Mouse (Mus musculus) stomach, embryonic 15.5 days (tissue): ENCODE measurements around the gene Hmces. TPM values are rescaled to one million over a fixed set of nuclear protein-coding genes. Genes with fewer than 3 reads are reported as not detected.
"Not testable (repeated sequence)": the region's sequence is repeated elsewhere in the genome, so short reads cannot be mapped to it uniquely, and the experiment has no call there.

Source experiments
- ATAC-seq: fragments of 200-750 bp; cut with Nextera tagmentation; 2 replicates; pipeline ENCODE4 v1.8.0; 2017; ENCODE audit warnings: low read depth, moderate number of reproducible peaks, moderate TSS enrichment; ENCODE audit not compliant: insufficient read depth, low FRiP score
- H3K27ac ChIP-seq: fragments of 300-500 bp; sonication (generic); 2 replicates; pipeline ENCODE4 v1.5.1; 2015; ENCODE audit warnings: mild to moderate bottlenecking, inconsistent platforms
- H3K27me3 ChIP-seq: fragments of 300-500 bp; sonication (generic); replicated peaks from 2 replicates; pipeline ENCODE4 v1.6.1; 2015; ENCODE audit warnings: inconsistent platforms
- H3K36me3 ChIP-seq: fragments of 300-500 bp; sonication (generic); 2 replicates; pipeline ENCODE4 v1.6.1; 2015; ENCODE audit warnings: inconsistent platforms
- H3K4me1 ChIP-seq: fragments of 300-500 bp; sonication (generic); 2 replicates; pipeline ENCODE4 v1.6.1; 2015; ENCODE audit warnings: inconsistent platforms
- H3K4me2 ChIP-seq: fragments of 300-500 bp; sonication (generic); 2 replicates; pipeline ENCODE4 v1.6.1; 2015; ENCODE audit warnings: mild to moderate bottlenecking, inconsistent platforms
- H3K4me3 ChIP-seq: fragments of 300-500 bp; sonication (generic); replicated peaks from 2 replicates; pipeline ENCODE4 v1.5.1; 2015; ENCODE audit warnings: inconsistent platforms
- H3K9ac ChIP-seq: fragments of 300-500 bp; sonication (generic); 2 replicates; pipeline ENCODE4 v1.6.1; 2015; ENCODE audit warnings: inconsistent platforms
- H3K9me3 ChIP-seq: fragments of 300-500 bp; sonication (generic); 2 replicates; pipeline ENCODE4 v1.6.1; 2016; ENCODE audit warnings: inconsistent platforms
- WGBS: fragments of 180-500 bp; shearing (Covaris S2); methylation state at CpG from one replicate; pipeline ENCODE4 v1.1.7; 2015; 5-methylcytosine and 5-hydroxymethylcytosine counted together
- polyA plus RNA-seq: library from polyadenylated mRNA; unstranded; fragments of >200 nt; fragmentation: Nextera tagmentation; extraction: Ambion mirVana; gene quantifications from 2 replicates; pipeline ENCODE4 v1.2.1, GENCODE M21; 2015

Gene Hmces
- polyA plus RNA-seq, 1 experiment from 2014 or later: 40.6 TPM

DNA sequence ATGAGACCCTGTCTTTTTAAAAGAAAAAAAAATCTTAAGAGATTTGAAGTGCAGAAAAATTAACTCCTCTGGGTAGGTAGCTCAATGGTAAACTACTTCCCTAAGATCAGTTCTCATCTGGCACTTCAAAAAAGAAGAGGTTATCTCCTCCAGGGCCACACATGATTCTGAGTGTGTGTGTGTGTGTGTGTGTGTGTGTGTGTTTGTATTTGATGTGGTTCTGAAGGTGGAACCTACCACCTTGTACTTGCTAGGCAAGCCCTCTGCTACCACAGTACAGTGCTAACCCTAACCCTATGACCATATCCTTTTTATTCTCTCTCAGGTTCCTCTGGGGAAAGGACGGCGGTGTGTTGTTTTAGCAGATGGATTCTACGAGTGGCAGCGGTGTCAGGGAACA, 7.5 kb downstream of the Hmces start:
- ATAC-seq: no peak
- Histone ChIP-seq H3K4me1 (no peaks in the 10 kb centered on the region), H3K4me3 (no peak overlapping the region), H3K9me3 (no peaks in the 10 kb centered on the region), H3K9ac (no peak overlapping the region), H3K27ac (no peak overlapping the region), H3K36me3 (peaks cover 17% of the 10 kb centered on the region), H3K27me3 (no peaks in the 10 kb centered on the region), H3K4me2 (no peak overlapping the region)
- 88% methylated on average over 4 of the region's 4 CpGs for WGBS

DNA sequence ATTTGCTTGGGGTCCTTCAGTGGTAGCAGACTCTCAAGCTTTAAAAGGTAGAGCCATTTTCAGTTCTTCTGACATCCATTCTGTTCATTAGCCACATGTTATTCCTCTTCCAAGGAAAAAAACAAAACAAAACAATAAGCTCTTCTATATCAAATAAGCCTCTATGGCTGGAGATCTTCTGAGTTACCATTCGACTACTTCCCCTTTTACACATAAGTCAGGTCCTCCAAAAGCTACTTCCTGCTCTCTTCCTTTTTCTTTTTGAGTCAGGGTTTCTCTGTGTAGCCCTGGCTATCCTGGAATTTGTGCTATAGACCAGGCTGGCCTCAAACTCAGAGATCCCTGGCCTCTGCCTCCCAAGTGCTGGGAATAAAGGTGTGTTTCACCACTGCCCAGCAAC, 9.9 kb downstream of the Hmces start:
- Histone ChIP-seq H3K9me3 (no peaks in the 10 kb centered on the region), H3K4me3 (no peak overlapping the region), H3K27me3 (no peaks in the 10 kb centered on the region), H3K4me1 (no peaks in the 10 kb centered on the region), H3K9ac (no peak overlapping the region), H3K4me2 (no peak overlapping the region), H3K36me3 (peaks cover 4% of the 10 kb centered on the region), H3K27ac (no peak overlapping the region)
- 80% methylated on average over 1 of the region's 1 CpGs for WGBS
- ATAC-seq: no peak

DNA sequence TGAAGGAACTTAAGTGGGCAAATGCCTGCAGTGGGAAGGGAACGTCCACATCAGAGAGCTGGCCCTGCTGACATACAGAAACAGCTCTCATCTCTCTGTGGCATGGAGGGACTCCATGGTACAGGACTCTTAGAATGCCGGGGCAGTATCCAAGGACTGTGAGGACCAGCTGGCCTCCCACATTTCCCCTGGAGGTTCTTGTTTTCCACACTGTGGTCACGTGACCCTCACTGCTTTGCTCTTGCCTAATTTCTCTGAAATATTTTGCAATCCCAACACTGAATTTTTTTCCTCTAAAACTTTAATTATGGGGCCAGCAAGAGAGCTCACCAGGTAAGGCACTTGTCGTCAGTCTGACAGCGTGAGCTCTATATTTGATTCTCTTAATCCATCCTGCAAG, 21.3 kb downstream of the Hmces start:
- 77% methylated on average over 5 of the region's 5 CpGs for WGBS
- Histone ChIP-seq H3K4me2 (no peak overlapping the region), H3K27ac (no peak overlapping the region), H3K27me3 (no peaks in the 10 kb centered on the region), H3K4me3 (no peak overlapping the region), H3K9me3 (no peaks in the 10 kb centered on the region), H3K36me3 (peaks cover 33% of the 10 kb centered on the region), H3K9ac (no peak overlapping the region), H3K4me1 (no peaks in the 10 kb centered on the region)
- ATAC-seq: no peak

DNA sequence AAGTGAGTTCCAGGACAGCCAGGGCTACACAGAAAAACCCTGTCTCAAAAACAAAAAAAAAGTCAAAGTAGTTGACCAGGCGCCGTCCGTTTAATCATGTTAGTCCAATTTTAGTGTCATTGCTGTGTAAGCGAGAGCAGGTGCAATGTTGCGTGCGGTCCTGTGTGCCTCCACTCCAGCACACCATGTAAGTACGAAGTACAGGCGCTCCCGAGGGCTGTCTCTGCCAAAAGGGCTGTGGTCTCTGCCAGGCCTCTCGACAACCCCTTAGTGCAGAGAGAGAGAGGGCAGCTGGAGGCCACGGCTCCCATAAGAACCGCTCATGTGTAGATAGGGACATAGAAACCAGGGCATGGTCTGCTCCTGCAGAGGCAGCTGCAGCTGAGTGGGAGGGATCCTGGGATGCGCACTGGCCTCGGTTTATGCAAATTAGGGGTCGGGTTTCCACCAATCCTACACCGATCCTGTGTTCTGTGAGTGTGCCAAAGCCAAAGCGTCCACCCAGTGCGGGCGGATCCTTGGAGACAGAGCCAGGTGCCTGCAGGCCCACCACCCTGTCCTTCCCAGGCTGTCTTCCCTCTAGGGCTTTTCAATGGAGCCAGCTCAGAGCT, 23.5 kb downstream of the Hmces start:
- Histone ChIP-seq H3K27ac (no peak overlapping the region), H3K4me2 (no peak overlapping the region)

DNA sequence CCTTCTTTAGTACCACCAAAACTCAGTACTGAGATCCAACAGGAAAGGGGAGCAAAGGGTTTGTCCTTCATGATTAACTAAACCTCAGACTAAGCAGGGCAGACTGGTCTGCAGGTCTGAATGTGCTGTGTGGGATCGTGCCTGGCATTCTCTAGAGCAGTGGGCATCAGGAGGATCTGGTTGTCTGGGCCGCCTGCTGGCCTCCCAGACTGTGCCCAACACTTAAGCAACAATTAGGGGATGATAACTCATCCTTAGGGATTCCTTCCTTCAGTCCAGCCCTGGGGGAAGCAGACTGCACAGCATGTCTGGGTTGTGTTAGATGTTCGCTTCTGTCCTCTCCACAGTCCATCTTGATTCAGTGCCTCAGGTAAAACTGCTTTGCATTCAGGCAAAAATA, 25.2 kb downstream of the Hmces start:
- Histone ChIP-seq H3K4me2 (no peak overlapping the region), H3K27me3 (no peaks in the 10 kb centered on the region), H3K9me3 (no peaks in the 10 kb centered on the region), H3K9ac (no peak overlapping the region), H3K4me1 (no peaks in the 10 kb centered on the region), H3K36me3 (peaks cover 15% of the 10 kb centered on the region), H3K4me3 (no peak overlapping the region), H3K27ac (no peak overlapping the region)
- 88% methylated on average over 3 of the region's 3 CpGs for WGBS
- ATAC-seq: no peak

More for the DNA sequence above, 23.5 kb downstream of the Hmces start:
- Histone ChIP-seq H3K4me1 (no peaks in the 10 kb centered on the region), H3K36me3 (peaks cover 22% of the 10 kb centered on the region), H3K4me3 (no peak overlapping the region), H3K9ac (no peak overlapping the region), H3K27me3 (no peaks in the 10 kb centered on the region), H3K9me3 (no peaks in the 10 kb centered on the region)
- ATAC-seq: peak; percentile 91
- 43% methylated on average over 19 of the region's 19 CpGs for WGBS

DNA sequence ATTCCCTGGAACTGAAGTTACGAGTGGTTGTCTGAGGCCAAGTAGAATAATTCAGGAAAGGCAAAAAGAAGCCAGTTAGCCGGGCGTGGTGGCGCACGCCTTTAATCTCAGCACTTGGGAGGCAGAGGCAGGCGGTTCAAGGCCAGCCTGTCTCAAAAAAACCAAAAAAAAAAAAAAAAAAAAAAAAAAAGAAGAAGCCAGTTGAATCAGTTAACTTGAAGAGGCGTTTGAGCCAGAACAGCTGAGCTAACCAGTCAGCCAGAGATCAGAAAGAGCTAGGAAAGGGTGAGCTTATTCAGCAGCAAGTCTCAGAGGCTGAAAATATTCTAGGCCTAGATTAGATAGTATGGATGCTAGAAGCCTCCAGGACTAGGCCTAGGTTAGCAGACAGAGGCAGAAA, 28.4 kb downstream of the Hmces start:
- Histone ChIP-seq H3K27ac (no peak overlapping the region), H3K9me3 (no peaks in the 10 kb centered on the region), H3K9ac (no peak overlapping the region), H3K36me3 (no peaks in the 10 kb centered on the region), H3K4me1 (no peaks in the 10 kb centered on the region), H3K4me2 (no peak overlapping the region), H3K4me3 (no peak overlapping the region), H3K27me3 (no peaks in the 10 kb centered on the region)
- no peak for ATAC-seq
- WGBS: 83% methylated on average over 7 of the region's 7 CpGs

DNA sequence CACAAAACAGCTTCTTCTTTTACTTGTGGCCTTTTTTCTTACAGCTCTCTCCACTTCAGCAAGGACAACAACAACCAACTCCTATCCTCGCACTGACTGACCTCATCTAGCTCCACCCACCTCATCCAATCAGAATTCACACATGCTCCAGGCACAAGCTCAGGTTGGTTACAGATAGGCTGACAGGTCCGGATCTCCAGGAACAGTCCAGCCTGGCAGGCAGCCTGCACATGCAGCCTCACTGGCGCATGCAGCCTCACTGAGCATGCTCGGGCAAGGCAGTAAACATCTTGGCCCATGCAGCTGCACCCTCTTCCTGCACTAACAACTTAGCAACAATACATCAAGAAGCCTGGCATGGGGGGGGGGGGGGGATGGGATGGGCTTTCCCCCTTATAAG, 48.7 kb downstream of the Hmces start:
- H3K27me3 ChIP-seq, H3K9me3 ChIP-seq, ATAC-seq, H3K36me3 ChIP-seq, H3K4me2 ChIP-seq, H3K4me1 ChIP-seq, H3K27ac ChIP-seq, H3K4me3 ChIP-seq, H3K9ac ChIP-seq: not testable (repeated sequence)
- WGBS: 55% methylated on average over 4 of the region's 4 CpGs

DNA sequence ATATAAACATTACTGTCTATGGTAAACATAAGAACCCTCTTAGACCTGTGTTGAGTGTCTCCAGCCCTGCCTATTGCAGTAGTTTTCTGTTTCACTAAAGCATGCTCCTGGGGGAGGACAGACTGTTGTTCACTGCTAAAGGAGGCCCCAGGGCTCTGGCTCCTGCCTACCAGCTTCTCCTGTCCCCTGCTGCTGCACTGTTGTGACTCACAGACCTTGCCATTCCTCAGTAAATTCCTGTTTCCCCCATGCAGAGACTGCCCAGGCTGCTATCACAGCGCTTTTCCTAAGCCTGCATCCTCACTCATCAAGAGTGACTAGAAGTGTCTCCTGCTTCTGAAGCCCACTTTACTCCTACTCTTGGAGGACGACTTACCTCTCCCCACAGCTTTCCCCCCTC, 56.3 kb downstream of the Hmces start:
- Histone ChIP-seq H3K4me1 (no peaks in the 10 kb centered on the region), H3K27ac (no peak overlapping the region), H3K9me3 (no peaks in the 10 kb centered on the region), H3K27me3 (no peaks in the 10 kb centered on the region), H3K9ac (no peak overlapping the region), H3K36me3 (no peaks in the 10 kb centered on the region), H3K4me3 (no peak overlapping the region), H3K4me2 (no peak overlapping the region)
- 22% methylated on average over 2 of the region's 2 CpGs for WGBS
- no peak for ATAC-seq

DNA sequence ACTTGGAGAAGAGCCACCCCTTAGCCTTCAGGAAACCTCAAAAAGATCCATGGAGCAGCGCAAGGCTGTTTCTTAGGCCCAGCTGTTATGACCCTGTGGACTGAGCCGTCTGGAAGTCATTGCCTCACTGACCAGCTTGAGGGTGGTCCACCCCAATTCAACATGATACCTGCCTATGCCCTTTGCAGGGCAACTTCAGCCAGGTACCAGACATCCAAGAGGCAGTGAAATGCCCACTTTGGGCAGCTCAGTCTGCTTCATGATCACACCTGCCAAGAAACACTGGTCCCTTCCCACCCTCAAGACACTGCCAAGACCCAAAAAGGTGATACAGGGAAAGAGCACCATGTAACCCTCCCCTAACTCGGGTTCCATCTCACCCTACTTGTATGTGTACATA, 66.0 kb downstream of the Hmces start:
- H3K27ac ChIP-seq: no peak overlapping the region
- 75% methylated on average over 3 of the region's 3 CpGs for WGBS
- H3K9me3 ChIP-seq: no peaks in the 10 kb centered on the region

DNA sequence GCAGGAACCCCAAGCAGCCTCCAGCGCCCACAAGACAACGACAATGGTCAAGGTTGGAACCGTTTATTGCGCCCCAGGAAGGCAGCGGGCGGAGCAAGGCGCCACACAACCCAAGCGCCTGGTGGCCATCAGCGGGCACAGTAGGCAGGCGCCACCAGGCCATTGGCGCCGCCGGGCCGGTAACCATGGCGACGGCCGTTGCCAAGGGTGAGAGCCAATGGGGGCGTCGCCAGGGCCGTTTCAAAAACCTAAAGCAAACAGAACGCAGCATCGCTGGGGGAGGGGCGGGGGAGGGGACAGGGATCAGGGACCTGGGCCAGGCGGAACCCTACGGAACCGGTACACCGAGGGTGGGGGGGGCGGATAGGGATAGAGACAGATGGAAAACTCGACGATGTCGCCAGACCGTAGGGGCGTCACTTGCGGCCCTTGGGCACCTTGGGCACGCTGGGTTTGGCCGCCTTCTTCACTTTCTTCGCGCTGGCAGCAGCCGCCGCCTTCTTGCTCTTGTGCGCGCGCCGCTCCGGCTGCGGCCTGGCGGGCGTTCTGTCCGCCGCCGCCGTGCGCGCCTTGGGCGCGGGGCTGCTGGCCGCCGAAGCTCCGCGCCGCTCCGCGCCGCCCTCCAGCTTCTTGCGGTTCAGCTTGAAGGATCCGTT, 66.8 kb downstream of the Hmces start:
- no peaks in the 10 kb centered on the region for H3K27me3 ChIP-seq
- H3K36me3 ChIP-seq: no peaks in the 10 kb centered on the region
- WGBS: under 1% methylated on average over 66 of the region's 66 CpGs
- H3K9ac ChIP-seq: peak overlapping the region; percentile 73
- no peaks in the 10 kb centered on the region for H3K9me3 ChIP-seq
- peak overlapping the region; percentile 83 for H3K4me3 ChIP-seq
- H3K4me1 ChIP-seq: peaks cover 15% of the 10 kb centered on the region
- H3K4me2 ChIP-seq: peak overlapping the region; percentile 85
- H3K27ac ChIP-seq: peak overlapping the region; percentile 77
- ATAC-seq: peak; percentile 59; the same call in 1 of the 2 replicates

More for the DNA sequence above, 66.0 kb downstream of the Hmces start:
- H3K4me3 ChIP-seq: no peak overlapping the region; the same call in 1 of the 2 replicates
- H3K36me3 ChIP-seq: no peaks in the 10 kb centered on the region
- H3K4me2 ChIP-seq: peak overlapping the region; percentile 85
- no peak for ATAC-seq
- no peaks in the 10 kb centered on the region for H3K27me3 ChIP-seq
- peaks cover 15% of the 10 kb centered on the region for H3K4me1 ChIP-seq
- H3K9ac ChIP-seq: no peak overlapping the region

DNA sequence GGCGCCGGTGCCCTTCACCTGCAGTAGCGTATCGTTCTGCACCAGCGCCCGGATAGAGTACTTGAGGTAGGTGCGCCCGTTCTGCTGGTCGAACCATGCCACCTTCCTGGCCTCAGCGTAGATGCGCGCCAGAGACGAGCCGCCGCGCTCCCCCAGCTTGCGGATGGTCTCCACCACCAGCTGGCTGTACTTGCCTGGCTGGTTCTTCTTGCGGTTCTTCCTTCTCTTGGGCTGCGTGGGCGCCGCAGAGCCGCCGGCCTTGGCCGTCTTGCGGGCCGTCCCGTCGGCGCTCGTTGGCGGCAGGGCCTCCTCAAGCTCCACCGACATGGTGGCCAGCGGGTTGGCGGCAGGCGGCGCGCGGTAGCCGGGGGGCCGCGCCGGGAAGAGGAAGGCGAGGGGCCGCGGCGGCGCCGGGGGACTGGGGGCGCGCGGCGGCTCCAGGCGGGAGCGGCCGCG, 67.3 kb downstream of the Hmces start:
- no peaks in the 10 kb centered on the region for H3K9me3 ChIP-seq
- peak overlapping the region; percentile 73 for H3K9ac ChIP-seq
- 2% methylated on average over 43 of the region's 56 CpGs for WGBS
- peak overlapping the region; percentile 77 for H3K27ac ChIP-seq
- no peak; the same call in 1 of the 2 replicates for ATAC-seq
- no peaks in the 10 kb centered on the region for H3K27me3 ChIP-seq
- H3K4me2 ChIP-seq: peak overlapping the region; percentile 85
- no peaks in the 10 kb centered on the region for H3K36me3 ChIP-seq
- peak overlapping the region; percentile 83 for H3K4me3 ChIP-seq
- H3K4me1 ChIP-seq: peaks cover 15% of the 10 kb centered on the region

DNA sequence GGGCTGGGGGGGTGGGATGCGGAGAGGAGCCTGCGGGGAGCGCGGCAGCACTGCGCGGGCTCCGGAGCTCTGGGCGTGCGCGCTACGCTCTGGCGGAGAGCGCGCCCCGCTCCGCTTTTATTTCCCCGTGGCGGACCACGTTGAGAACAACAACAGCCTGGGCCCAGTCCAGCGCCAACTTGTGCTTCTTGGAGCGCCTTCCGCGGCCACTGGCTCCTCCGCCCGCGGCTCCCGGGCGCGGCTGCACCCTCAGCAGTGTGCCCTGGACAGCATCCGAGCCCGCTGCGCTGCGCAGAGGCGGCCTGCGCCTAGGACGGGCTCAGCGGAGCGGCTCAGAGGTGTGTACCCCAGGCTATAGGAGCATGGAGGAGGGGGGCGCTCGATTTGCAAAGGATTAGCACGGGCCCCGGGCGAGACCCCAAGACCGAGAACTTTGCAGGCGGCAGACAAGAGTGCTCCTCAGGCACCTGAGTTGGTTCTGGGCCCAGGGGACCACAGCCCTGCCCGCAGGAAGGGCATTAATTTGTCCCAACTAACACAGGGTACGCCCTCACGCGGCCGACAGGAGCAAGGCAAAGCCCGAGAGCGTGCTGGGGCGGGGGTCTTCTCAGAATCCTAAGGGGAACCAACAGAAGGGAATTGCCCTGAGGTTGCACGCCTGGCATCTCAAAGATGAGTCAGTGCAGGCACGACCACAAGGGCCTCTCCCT, 68.0 kb downstream of the Hmces start, which contains the start of gene H1fx:
Gene H1fx, minus strand, starts transcription at position 91 of the 710 bp plus-strand sequence.
- H3K9me3 ChIP-seq: no peaks in the 10 kb centered on the region
- H3K27me3 ChIP-seq: no peaks in the 10 kb centered on the region
- peaks cover 15% of the 10 kb centered on the region for H3K4me1 ChIP-seq
- H3K27ac ChIP-seq: peak within 1 kb of the TSS; percentile 77
- peak within 1 kb of the TSS; percentile 83 for H3K4me3 ChIP-seq
- no peaks in the 10 kb centered on the region for H3K36me3 ChIP-seq
- peak; percentile 82 for ATAC-seq
- peak within 1 kb of the TSS; percentile 85 for H3K4me2 ChIP-seq
- WGBS: under 1% methylated on average over 51 of the region's 55 CpGs
- H3K9ac ChIP-seq: peak within 1 kb of the TSS; percentile 73
